ENCODE assay signal across 20 mouse cellular contexts in genomic region chr12:75387846-75388245, GRCm38 (mm10). TPM values are rescaled to one million over a fixed set of nuclear protein-coding genes. Genes with fewer than 3 reads are reported as not detected.
DNase-seq lines count a peak whose midpoint lies in the region; ATAC-seq and TF ChIP-seq lines count a peak whose summit lies in the region.
"Had no signal": no experiment of that assay in that cellular context is flagged by ENCODE, and none has a peak within 500 bp of the region (broad histone marks: within the 10 kb centered on the region; RNA-seq: fewer than 3 reads in every experiment).

No protein-coding gene starts in this region.

- H3K4me3 ChIP-seq in heart, embryonic 11.5 days (ENCODE audit: low read depth, low read length), result no peak overlapping the region
- H3K4me3 ChIP-seq in heart, postnatal 0 days (ENCODE audit: low read depth, low read length), result no peak overlapping the region
- H3K4me3 ChIP-seq in liver, embryonic 12.5 days, result no peak overlapping the region
- H3K4me3 ChIP-seq: embryonic facial prominence, embryonic 10.5 days; forebrain, embryonic 13.5 days; hindbrain, embryonic 15.5 days had no signal

- intact Hi-C loops in heart, postnatal 36 days (cut with DNase I), result loop anchor here (5.0 kb wide), 3 partner anchors 81 to 1056 kb away; partner anchors contain the start of gene Rhoj

- TF ChIP-seq EP300 in heart, postnatal 0 days (IDR thresholded peaks at IDR 0.05; ENCODE audit: low read depth), result no peak

- WGBS in heart, embryonic 11.5 days (ENCODE audit: insufficient replicate concordance), result 71% methylated on average over 15 of the region's 15 CpGs
- 59% methylated on average over 15 of the region's 15 CpGs for WGBS in heart, postnatal 0 days
- WGBS in liver, embryonic 12.5 days (ENCODE audit: insufficient replicate concordance), result 81% methylated on average over 15 of the region's 15 CpGs

- no peak for ATAC-seq in heart, embryonic 11.5 days (replicated peaks; ENCODE audit: insufficient number of reproducible peaks, low FRiP score, low TSS enrichment)
- no peak for ATAC-seq in heart, postnatal 0 days (ENCODE audit: insufficient read depth, low read depth)
- ATAC-seq in liver, embryonic 12.5 days, result no peak
- ATAC-seq: forebrain, embryonic 13.5 days; intestine, postnatal 0 days had no signal

- H3K4me2 ChIP-seq in heart, embryonic 11.5 days, result no peak overlapping the region
- H3K4me2 ChIP-seq in heart, postnatal 0 days (ENCODE audit: low read depth, low read length), result no peak overlapping the region
- no peak overlapping the region for H3K4me2 ChIP-seq in liver, embryonic 12.5 days
- H3K4me2 ChIP-seq: forebrain, embryonic 13.5 days; hindbrain, embryonic 15.5 days had no signal

- no peak for TF ChIP-seq CTCF in heart, postnatal 0 days (IDR thresholded peaks at IDR 0.05; ENCODE audit: low read depth)

- H3K27me3 ChIP-seq in heart, embryonic 11.5 days (ENCODE audit: control insufficient read depth, insufficient read depth, low read length), result 0 out of 2 replicates have a peak, but pooled peaks cover 4% of the 10 kb centered on the region
- H3K27me3 ChIP-seq in heart, postnatal 0 days (ENCODE audit: control insufficient read depth, insufficient read depth, low read length), result no peaks in the 10 kb centered on the region
- H3K27me3 ChIP-seq in liver, embryonic 12.5 days (replicated peaks), result no peaks in the 10 kb centered on the region
- H3K27me3 ChIP-seq: forebrain, embryonic 13.5 days; hindbrain, embryonic 15.5 days had no signal

- H3K9me3 ChIP-seq in heart, embryonic 11.5 days (replicated peaks; ENCODE audit: control insufficient read depth, low read length), result no peaks in the 10 kb centered on the region
- H3K9me3 ChIP-seq in heart, postnatal 0 days (replicated peaks; ENCODE audit: control insufficient read depth, low read length), result no peaks in the 10 kb centered on the region
- H3K9me3 ChIP-seq in liver, embryonic 12.5 days (replicated peaks), result no peaks in the 10 kb centered on the region
- H3K9me3 ChIP-seq: embryonic facial prominence, embryonic 10.5 days; forebrain, embryonic 13.5 days; hindbrain, embryonic 15.5 days had no signal

- DNase-seq in heart, adult 18-20 months, result peak; percentile 60 to 79
- DNase-seq in testis, postnatal 10 days (ENCODE audit: low spot score), result peak; percentile 38
- no peak for DNase-seq in testis, postnatal 14 days (ENCODE audit: low spot score)
- DNase-seq in heart, postnatal 0 days (ENCODE audit: low spot score), result no peak
- peak; percentile 16 to 37 for DNase-seq in heart, postnatal 36 days
- no peak for DNase-seq in right cerebral cortex, postnatal 4 days
- DNase-seq: adrenal gland, adult 8-10 months; adrenal gland, postnatal 36 days; cerebellum, adult 2 months; cerebellum, postnatal 10 days; gastrocnemius, postnatal 10 days had no signal

- no peaks in the 10 kb centered on the region for H3K36me3 ChIP-seq in heart, embryonic 11.5 days (ENCODE audit: control insufficient read depth, insufficient read depth, low read length)
- no peaks in the 10 kb centered on the region for H3K36me3 ChIP-seq in heart, postnatal 0 days (replicated peaks; ENCODE audit: control insufficient read depth, insufficient read depth, low read length)
- H3K36me3 ChIP-seq in liver, embryonic 12.5 days, result no peaks in the 10 kb centered on the region
- H3K36me3 ChIP-seq: embryonic facial prominence, embryonic 10.5 days; hindbrain, embryonic 15.5 days had no signal

- H3K4me1 ChIP-seq in heart, embryonic 11.5 days (ENCODE audit: control insufficient read depth, insufficient read depth, low read length), result no peaks in the 10 kb centered on the region
- no peaks in the 10 kb centered on the region for H3K4me1 ChIP-seq in heart, postnatal 0 days (ENCODE audit: control insufficient read depth, insufficient read depth)
- no peaks in the 10 kb centered on the region for H3K4me1 ChIP-seq in liver, embryonic 12.5 days
- H3K4me1 ChIP-seq: forebrain, embryonic 13.5 days; hindbrain, embryonic 15.5 days had no signal

- H3K27ac ChIP-seq in heart, embryonic 11.5 days (ENCODE audit: low read depth, low read length), result no peak overlapping the region
- 0 out of 2 replicates have a peak overlapping the region, but pooled peaks have one; percentile 8 for H3K27ac ChIP-seq in heart, postnatal 0 days (ENCODE audit: low read depth)
- H3K27ac ChIP-seq in liver, embryonic 12.5 days, result no peak overlapping the region
- H3K27ac ChIP-seq: embryonic facial prominence, embryonic 10.5 days; forebrain, embryonic 13.5 days; hindbrain, embryonic 15.5 days had no signal

- H3K9ac ChIP-seq in heart, embryonic 11.5 days (ENCODE audit: low read depth, low read length), result no peak overlapping the region
- H3K9ac ChIP-seq in heart, postnatal 0 days (replicated peaks; ENCODE audit: low read depth, low read length), result no peak overlapping the region
- no peak overlapping the region for H3K9ac ChIP-seq in liver, embryonic 12.5 days
- H3K9ac ChIP-seq: forebrain, embryonic 13.5 days; hindbrain, embryonic 15.5 days had no signal

RNA-seq across cellular contexts. Expression of gene Gphb5, which starts 28.7 kb away (rescaled TPM):
- total RNA-seq in heart, adult 18-20 months (2021), result not detected
- not detected in 2 replicates for polyA plus RNA-seq in heart, embryonic 11.5 days (2014; fragmentation: Nextera tagmentation; extraction: Ambion mirVana)
- not detected in 2 replicates for total RNA-seq in heart, postnatal 0 days (2014; rRNA removed; ENCODE audit: low replicate concordance)
- polyA plus RNA-seq in heart, postnatal 0 days (2015; fragmentation: Nextera tagmentation; extraction: Ambion mirVana), result not detected in 2 replicates
- total RNA-seq in heart, postnatal 36 days (2021), result not detected
- polyA plus RNA-seq in liver, embryonic 12.5 days (2016; fragmentation: Nextera tagmentation; extraction: Ambion mirVana), result not detected in 2 replicates
- total RNA-seq: adrenal gland, adult 8-10 months; adrenal gland, postnatal 36 days; ES-E14; gastrocnemius, postnatal 10 days; granulocyte monocyte progenitor cell, adult 5-6 weeks had no signal
- polyA plus RNA-seq: cerebellum, adult 2 months; embryonic facial prominence, embryonic 10.5 days; forebrain, embryonic 13.5 days; hindbrain, embryonic 11.5 days; hindbrain, embryonic 15.5 days; intestine, postnatal 0 days had no signal

Comparison
In these comparisons a context has a peak if more than half of its experiments do, and no peak if none do; other contexts are left out.
1. DNase-seq: peak in heart, adult 18-20 months (2 of 2), testis, postnatal 10 days (single experiment) and heart, postnatal 36 days (2 of 2); none in testis, postnatal 14 days (single experiment), heart, postnatal 0 days (single experiment) and right cerebral cortex, postnatal 4 days (single experiment).